Mouse (Mus musculus) midbrain, embryonic 16.5 days (tissue): ENCODE measurements around the gene Gm6793. TPM values are rescaled to one million over a fixed set of nuclear protein-coding genes. Genes with fewer than 3 reads are reported as not detected.

Source experiments
- ATAC-seq: fragments of 200-750 bp; cut with Nextera tagmentation; 2 replicates; pipeline ENCODE4 v1.8.0; 2017; ENCODE audit warnings: moderate TSS enrichment
- H3K27ac ChIP-seq: fragments of 300-500 bp; sonication (generic); 2 replicates; pipeline ENCODE4 v1.5.1; 2014; ENCODE audit warnings: mild to moderate bottlenecking, low read length, mixed read lengths
- H3K27me3 ChIP-seq: fragments of 300-500 bp; sonication (generic); 2 replicates; pipeline ENCODE4 v1.6.1; 2014; ENCODE audit warnings: low read depth, low read length, mixed read lengths; ENCODE audit not compliant: control insufficient read depth, insufficient read depth
- H3K36me3 ChIP-seq: fragments of 300-500 bp; sonication (generic); 2 replicates; pipeline ENCODE4 v1.6.1; 2014; ENCODE audit warnings: mild to moderate bottlenecking, low read length, moderate library complexity, mixed read lengths; ENCODE audit not compliant: control insufficient read depth, insufficient read depth
- H3K4me1 ChIP-seq: fragments of 300-500 bp; sonication (generic); 2 replicates; pipeline ENCODE4 v1.6.1; 2014; ENCODE audit warnings: mild to moderate bottlenecking, low read length, mixed read lengths; ENCODE audit not compliant: control insufficient read depth, insufficient read depth
- H3K4me2 ChIP-seq: fragments of 300-500 bp; sonication (generic); 2 replicates; pipeline ENCODE4 v1.6.1; 2014; ENCODE audit warnings: mild to moderate bottlenecking, low read length, mixed read lengths
- H3K4me3 ChIP-seq: fragments of 300-500 bp; sonication (generic); 2 replicates; pipeline ENCODE4 v1.5.1; 2014; ENCODE audit warnings: low read depth, mild to moderate bottlenecking, low read length, moderate library complexity, mixed read lengths
- H3K9ac ChIP-seq: fragments of 300-500 bp; sonication (generic); 2 replicates; pipeline ENCODE4 v1.6.1; 2014; ENCODE audit warnings: low read depth, low read length, mixed read lengths
- H3K9me3 ChIP-seq: fragments of 300-500 bp; sonication (generic); replicated peaks from 2 replicates; pipeline ENCODE4 v1.6.1; 2014; ENCODE audit warnings: mild to moderate bottlenecking, low read length, mixed read lengths; ENCODE audit not compliant: control insufficient read depth, poor library complexity, severe bottlenecking
- WGBS: fragments of 180-500 bp; shearing (Covaris S2); extraction: QIAGEN DNeasy Blood & Tissue Kit; methylation state at CpG from one replicate; pipeline ENCODE4 v1.1.7; 2014; 5-methylcytosine and 5-hydroxymethylcytosine counted together
- polyA plus RNA-seq: library from polyadenylated mRNA; unstranded; fragments of >200 nt; fragmentation: Nextera tagmentation; extraction: Ambion mirVana; gene quantifications from 2 replicates; pipeline ENCODE4 v1.2.1, GENCODE M21; 2015

Gm6793 gene
- polyA plus RNA-seq, 1 experiment from 2014 or later, result 0.59 TPM

GRCm38 (mm10) chr8:111992703-111993039 lies 22.2 kb downstream of the Gm6793 start:
- H3K27me3 ChIP-seq, result no peaks in the 10 kb centered on the region
- H3K27ac ChIP-seq, result no peak overlapping the region
- peaks cover 25% of the 10 kb centered on the region; the same call in 1 of the 2 replicates for H3K36me3 ChIP-seq
- H3K9me3 ChIP-seq, result no peaks in the 10 kb centered on the region
- H3K4me3 ChIP-seq, result peak overlapping the region; percentile 68; the same call in 1 of the 2 replicates
- H3K4me1 ChIP-seq, result peaks cover 6% of the 10 kb centered on the region
- H3K9ac ChIP-seq, result no peak overlapping the region
- peak overlapping the region; percentile 73; the same call in 1 of the 2 replicates for H3K4me2 ChIP-seq
- 79% methylated on average over 3 of the region's 3 CpGs for WGBS
- ATAC-seq, result peak; percentile 33; the same call in 1 of the 2 replicates

GRCm38 (mm10) chr8:111992013-111992702 lies 22.7 kb downstream of the Gm6793 start, which contains the start of gene Adat1:
Gene Adat1, minus strand, starts transcription at chr8:111992302.
- Histone ChIP-seq H3K36me3 (peaks cover 22% of the 10 kb centered on the region; the same call in 1 of the 2 replicates), H3K27me3 (no peaks in the 10 kb centered on the region), H3K4me2 (peak within 1 kb of the TSS; percentile 73), H3K27ac (no peak within 1 kb of the TSS), H3K4me1 (peaks cover 6% of the 10 kb centered on the region), H3K9me3 (no peaks in the 10 kb centered on the region), H3K9ac (peak within 1 kb of the TSS; percentile 80), H3K4me3 (peak within 1 kb of the TSS; percentile 68)
- ATAC-seq, result peak; percentile 97
- WGBS, result 5% methylated on average over 33 of the region's 33 CpGs

GRCm38 (mm10) chr8:111991278-111991677 lies 23.6 kb downstream of the Gm6793 start:
- Histone ChIP-seq H3K4me3 (peak overlapping the region; percentile 68), H3K36me3 (peaks cover 19% of the 10 kb centered on the region; the same call in 1 of the 2 replicates), H3K27ac (no peak overlapping the region), H3K27me3 (no peaks in the 10 kb centered on the region), H3K4me2 (peak overlapping the region; percentile 73), H3K9ac (peak overlapping the region; percentile 80), H3K4me1 (peaks cover 6% of the 10 kb centered on the region), H3K9me3 (no peaks in the 10 kb centered on the region)
- WGBS, result 63% methylated on average over 8 of the region's 8 CpGs
- no peak for ATAC-seq

GRCm38 (mm10) chr8:111989911-111990310 lies 24.9 kb downstream of the Gm6793 start:
- H3K9ac ChIP-seq, result no peak overlapping the region
- no peaks in the 10 kb centered on the region for H3K9me3 ChIP-seq
- no peak for ATAC-seq
- no peak overlapping the region for H3K4me3 ChIP-seq
- WGBS, result 16% methylated on average over 7 of the region's 7 CpGs
- H3K4me2 ChIP-seq, result no peak overlapping the region
- H3K36me3 ChIP-seq, result peaks cover 12% of the 10 kb centered on the region; the same call in 1 of the 2 replicates
- H3K4me1 ChIP-seq, result peaks cover 6% of the 10 kb centered on the region
- no peak overlapping the region for H3K27ac ChIP-seq
- no peaks in the 10 kb centered on the region for H3K27me3 ChIP-seq

GRCm38 (mm10) chr8:111984511-111984910 lies 30.3 kb downstream of the Gm6793 start:
- H3K4me2 ChIP-seq, result no peak overlapping the region
- no peak overlapping the region for H3K9ac ChIP-seq
- no peaks in the 10 kb centered on the region for H3K9me3 ChIP-seq
- H3K4me3 ChIP-seq, result no peak overlapping the region
- no peak overlapping the region for H3K27ac ChIP-seq
- no peaks in the 10 kb centered on the region for H3K27me3 ChIP-seq
- ATAC-seq, result no peak
- 0 out of 2 replicates have a peak, but pooled peaks cover 2% of the 10 kb centered on the region for H3K36me3 ChIP-seq
- 84% methylated on average over 10 of the region's 10 CpGs for WGBS
- H3K4me1 ChIP-seq, result no peaks in the 10 kb centered on the region

- WGBS, result 75% methylated on average over 7 of the region's 7 CpGs
- no peak overlapping the region for H3K27ac ChIP-seq
- H3K4me3 ChIP-seq, result no peak overlapping the region
- no peaks in the 10 kb centered on the region for H3K9me3 ChIP-seq
- H3K4me2 ChIP-seq, result no peak overlapping the region
- ATAC-seq, result no peak
- no peaks in the 10 kb centered on the region for H3K27me3 ChIP-seq
- H3K9ac ChIP-seq, result no peak overlapping the region
- no peaks in the 10 kb centered on the region for H3K4me1 ChIP-seq
- 0 out of 2 replicates have a peak, but pooled peaks cover 6% of the 10 kb centered on the region for H3K36me3 ChIP-seq
These were observed 32.7 kb downstream of the Gm6793 start for GRCm38 (mm10) chr8:111982116-111982515.

GRCm38 (mm10) chr8:111978147-111978546 lies 36.7 kb downstream of the Gm6793 start:
- Histone ChIP-seq H3K9ac (no peak overlapping the region), H3K36me3 (peaks cover 10% of the 10 kb centered on the region; the same call in 1 of the 2 replicates), H3K9me3 (no peaks in the 10 kb centered on the region), H3K4me1 (no peaks in the 10 kb centered on the region), H3K4me3 (no peak overlapping the region), H3K27ac (no peak overlapping the region), H3K4me2 (no peak overlapping the region), H3K27me3 (no peaks in the 10 kb centered on the region)
- WGBS, result 84% methylated on average over 10 of the region's 10 CpGs
- no peak for ATAC-seq

GRCm38 (mm10) chr8:111976326-111976725 lies 38.5 kb downstream of the Gm6793 start:
- H3K27me3 ChIP-seq, result no peaks in the 10 kb centered on the region
- no peak overlapping the region for H3K27ac ChIP-seq
- H3K36me3 ChIP-seq, result peaks cover 8% of the 10 kb centered on the region; the same call in 1 of the 2 replicates
- ATAC-seq, result no peak
- WGBS, result 88% methylated on average over 2 of the region's 2 CpGs
- H3K4me1 ChIP-seq, result no peaks in the 10 kb centered on the region
- H3K4me3 ChIP-seq, result no peak overlapping the region
- no peaks in the 10 kb centered on the region for H3K9me3 ChIP-seq
- no peak overlapping the region for H3K4me2 ChIP-seq
- no peak overlapping the region for H3K9ac ChIP-seq

- Histone ChIP-seq H3K27me3 (no peaks in the 10 kb centered on the region), H3K4me2 (no peak overlapping the region), H3K9me3 (no peaks in the 10 kb centered on the region), H3K27ac (no peak overlapping the region), H3K4me3 (no peak overlapping the region), H3K36me3 (peaks cover 8% of the 10 kb centered on the region; the same call in 1 of the 2 replicates), H3K9ac (no peak overlapping the region), H3K4me1 (no peaks in the 10 kb centered on the region)
- ATAC-seq, result no peak
- WGBS, result 95% methylated on average over 2 of the region's 2 CpGs
These were observed 39.1 kb downstream of the Gm6793 start for GRCm38 (mm10) chr8:111975706-111976105.
